Mouse (Mus musculus) stomach, postnatal 0 days (tissue): ENCODE measurements at regions not wholly inside any gene's neighbourhood (a gene's known extent, or its start where the extent isn't known, plus 50 kb on each side); places are given as distances from the start of the nearest gene placed in this dataset.

ENCODE experiments used
- ATAC-seq: fragments of 200-750 bp; cut with Nextera tagmentation; 2 replicates; pipeline ENCODE4 v1.8.0; 2017; ENCODE audit not compliant: low FRiP score, low TSS enrichment
- DNase-seq: peaks from one replicate; pipeline ENCODE4 v3.0.0-alpha.2; 2016; ENCODE audit warnings: low spot score
- H3K27ac ChIP-seq: fragments of 300-500 bp; sonication (generic); replicated peaks from 2 replicates; pipeline ENCODE4 v1.5.1; 2014; ENCODE audit warnings: mild to moderate bottlenecking, control low read depth
- H3K27me3 ChIP-seq: fragments of 300-500 bp; sonication (generic); 2 replicates; pipeline ENCODE4 v1.6.1; 2014; ENCODE audit warnings: low read length; ENCODE audit not compliant: control insufficient read depth, insufficient read depth
- H3K36me3 ChIP-seq: fragments of 300-500 bp; sonication (generic); 2 replicates; pipeline ENCODE4 v1.6.1; 2014; ENCODE audit warnings: low read length, mixed read lengths; ENCODE audit not compliant: control insufficient read depth, insufficient read depth
- H3K4me1 ChIP-seq: fragments of 300-500 bp; sonication (generic); replicated peaks from 2 replicates; pipeline ENCODE4 v1.6.1; 2014; ENCODE audit warnings: antibody characterized with exemption; ENCODE audit not compliant: control insufficient read depth, insufficient read depth
- H3K4me2 ChIP-seq: fragments of 300-500 bp; sonication (generic); replicated peaks from 2 replicates; pipeline ENCODE4 v1.6.1; 2014; ENCODE audit warnings: low read depth, mild to moderate bottlenecking, control low read depth, moderate library complexity
- H3K4me3 ChIP-seq: fragments of 300-500 bp; sonication (generic); 2 replicates; pipeline ENCODE4 v1.5.1; 2014; ENCODE audit warnings: low read depth, low read length, control low read depth
- H3K9ac ChIP-seq: fragments of 300-500 bp; sonication (generic); 2 replicates; pipeline ENCODE4 v1.6.1; 2014; ENCODE audit warnings: mild to moderate bottlenecking, low read length, control low read depth, mixed read lengths
- H3K9me3 ChIP-seq: fragments of 300-500 bp; sonication (generic); 2 replicates; pipeline ENCODE4 v1.6.1; 2016; ENCODE audit warnings: low read length; ENCODE audit not compliant: control insufficient read depth
- CTCF ChIP-seq: IDR thresholded peaks from 2 replicates; pipeline ENCODE4 v1.5.1; 2016; ENCODE audit warnings: antibody characterized with exemption, low read depth, mild to moderate bottlenecking, moderate library complexity
- EP300 ChIP-seq: optimal IDR thresholded peaks from 2 replicates; pipeline ENCODE3; 2016; ENCODE audit warnings: antibody characterized with exemption
- WGBS: fragments of 180-500 bp; shearing (Covaris S2); extraction: QIAGEN DNeasy Blood & Tissue Kit; methylation state at CpG from one replicate; pipeline ENCODE4 v1.1.7; 2014; 5-methylcytosine and 5-hydroxymethylcytosine counted together

DNA sequence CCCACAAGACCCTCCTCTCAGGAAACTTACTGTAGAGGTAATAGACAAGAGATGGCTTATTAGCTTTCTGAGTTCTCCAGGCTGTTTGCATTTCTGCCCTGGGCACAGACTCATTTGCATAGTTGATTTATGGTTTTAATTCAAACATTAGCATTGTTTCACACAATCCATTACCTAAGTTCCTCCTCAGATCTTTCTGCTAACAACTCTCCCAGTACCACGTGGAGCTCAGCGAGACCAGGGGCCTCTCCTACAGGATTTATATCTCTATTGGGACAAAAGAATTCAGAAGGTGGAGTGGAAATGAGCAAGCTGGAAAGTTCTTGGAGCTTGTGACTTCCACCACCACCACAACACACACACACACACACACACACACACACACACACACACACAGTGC lies 396.8 kb downstream of the Adra2a start:
- Histone ChIP-seq H3K36me3 (no peaks in the 10 kb centered on the region), H3K27me3 (no peaks in the 10 kb centered on the region), H3K4me3 (no peak overlapping the region), H3K9me3 (no peaks in the 10 kb centered on the region), H3K4me1 (no peaks in the 10 kb centered on the region), H3K4me2 (no peak overlapping the region), H3K27ac (no peak overlapping the region), H3K9ac (no peak overlapping the region)
- DNase-seq (peak; percentile 14), ATAC-seq (no peak)
- no peak for TF ChIP-seq EP300
- no peak for TF ChIP-seq CTCF
- 27% methylated on average over 2 of the region's 2 CpGs for WGBS

DNA sequence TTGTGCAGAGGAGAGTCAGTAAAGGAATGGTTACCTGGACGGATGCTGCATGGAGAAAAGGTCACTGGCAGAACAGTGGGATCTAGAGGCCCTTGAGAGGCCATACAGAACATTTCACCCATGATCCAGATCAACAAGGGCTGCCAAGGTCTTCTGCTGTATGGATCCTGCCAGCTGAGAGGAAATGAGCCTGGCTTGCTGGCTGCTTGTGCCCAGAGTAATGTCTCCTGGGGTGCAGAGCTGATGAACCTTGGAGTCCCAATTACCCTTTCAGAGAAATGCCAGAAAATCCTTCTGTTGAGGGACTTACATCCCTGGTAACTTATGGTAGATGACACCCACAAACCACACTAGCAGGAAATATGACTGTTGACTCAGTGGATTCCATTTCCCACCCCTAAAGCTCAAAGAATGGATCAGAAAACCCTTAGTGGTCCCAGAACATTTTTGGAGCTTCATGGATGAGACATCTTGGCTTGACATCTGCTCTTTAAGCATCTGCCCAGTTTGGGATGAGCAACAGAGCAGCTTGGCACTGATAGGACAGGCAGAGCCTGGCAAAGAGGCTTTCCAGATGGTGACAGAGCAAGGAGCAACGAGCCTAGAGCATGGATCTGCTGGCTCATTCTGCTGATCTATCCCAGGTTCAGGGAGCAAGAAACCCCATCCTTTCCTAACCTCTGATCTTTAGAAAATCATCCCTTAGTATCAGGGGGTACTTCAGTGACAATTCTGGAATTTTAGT lies 416.6 kb downstream of the Adra2a start:
- H3K9me3 ChIP-seq, result no peaks in the 10 kb centered on the region
- 56% methylated on average over 2 of the region's 2 CpGs for WGBS
- no peak overlapping the region for H3K27ac ChIP-seq
- H3K9ac ChIP-seq, result no peak overlapping the region
- no peaks in the 10 kb centered on the region for H3K36me3 ChIP-seq
- no peaks in the 10 kb centered on the region for H3K4me1 ChIP-seq
- no peak overlapping the region for H3K4me2 ChIP-seq
- H3K27me3 ChIP-seq, result no peaks in the 10 kb centered on the region
- ATAC-seq (no peak), DNase-seq (no peak)
- TF ChIP-seq CTCF (no peak), EP300 (no peak)
- no peak overlapping the region for H3K4me3 ChIP-seq

DNA sequence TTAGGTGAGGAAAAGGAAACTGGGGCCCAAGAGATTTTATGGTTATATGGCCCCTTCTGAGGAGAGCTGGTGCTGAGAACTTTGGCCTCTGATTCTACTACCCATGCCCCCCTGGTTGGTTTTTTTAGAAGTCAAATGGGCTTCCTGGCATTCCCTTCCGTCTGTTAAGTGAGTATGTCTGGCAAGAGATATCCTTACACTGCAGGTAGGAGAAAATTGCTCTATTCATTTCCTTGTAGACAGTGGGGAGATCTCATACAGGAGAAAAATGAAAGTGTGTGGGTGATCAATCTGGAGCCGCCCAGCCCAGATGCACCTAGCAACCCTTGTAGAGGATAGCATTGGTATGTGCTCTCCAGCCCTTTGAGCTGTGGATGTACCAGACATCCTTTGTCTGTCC lies 418.5 kb downstream of the Adra2a start:
- no peaks in the 10 kb centered on the region for H3K27me3 ChIP-seq
- no peaks in the 10 kb centered on the region for H3K9me3 ChIP-seq
- WGBS, result 83% methylated on average over 2 of the region's 2 CpGs
- DNase-seq (no peak), ATAC-seq (no peak)
- TF ChIP-seq CTCF, result no peak
- no peak for TF ChIP-seq EP300
- H3K4me3 ChIP-seq, result no peak overlapping the region
- no peak overlapping the region for H3K4me2 ChIP-seq
- H3K27ac ChIP-seq, result no peak overlapping the region
- no peak overlapping the region for H3K9ac ChIP-seq
- no peaks in the 10 kb centered on the region for H3K4me1 ChIP-seq
- H3K36me3 ChIP-seq, result no peaks in the 10 kb centered on the region

DNA sequence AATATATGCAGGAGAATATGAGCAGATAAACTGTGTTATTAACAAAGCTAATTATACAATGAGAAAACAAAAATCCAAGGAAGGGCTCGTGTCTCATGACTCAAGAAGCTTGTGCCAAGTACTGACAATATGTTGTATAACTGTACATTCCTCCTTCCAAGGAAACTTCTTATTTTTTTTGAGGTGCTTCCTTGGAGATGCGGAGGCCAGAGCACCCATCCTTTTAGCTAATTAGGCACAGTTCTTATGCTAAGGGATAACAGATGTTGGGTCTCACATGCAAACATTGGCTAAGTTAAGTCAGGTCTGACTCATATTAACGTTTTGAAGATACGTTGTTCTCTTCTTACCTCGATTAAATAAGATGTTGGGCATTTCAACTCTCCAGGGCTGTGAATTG lies 426.1 kb downstream of the Adra2a start:
- no peak for TF ChIP-seq EP300
- no peak for TF ChIP-seq CTCF

DNA sequence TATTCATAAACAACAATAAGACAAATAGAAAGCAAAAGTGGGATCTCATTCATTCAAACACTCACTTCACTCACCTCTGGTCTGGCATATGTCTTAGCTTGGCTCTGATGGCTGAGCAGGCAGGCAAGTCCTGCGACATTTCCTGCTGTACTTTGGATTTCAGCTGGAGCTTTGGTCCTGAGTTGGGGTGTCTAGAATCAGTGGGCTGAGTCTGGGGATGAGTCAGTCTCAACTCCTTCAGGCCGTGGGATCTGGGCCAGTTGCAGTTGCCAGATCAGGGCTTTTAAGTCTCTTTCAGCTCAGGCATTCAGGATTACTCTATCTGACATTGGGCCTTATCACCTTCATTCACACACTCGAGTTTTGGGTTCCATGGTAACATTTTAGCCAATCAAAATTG lies 454.1 kb downstream of the Adra2a start:
- no peak for TF ChIP-seq CTCF
- no peak for TF ChIP-seq EP300
- ATAC-seq (no peak), DNase-seq (no peak)
- no peaks in the 10 kb centered on the region for H3K4me1 ChIP-seq
- H3K27me3 ChIP-seq, result no peaks in the 10 kb centered on the region
- no peak overlapping the region for H3K9ac ChIP-seq
- no peak overlapping the region for H3K4me3 ChIP-seq
- no peaks in the 10 kb centered on the region for H3K9me3 ChIP-seq
- no peak overlapping the region for H3K4me2 ChIP-seq
- no peaks in the 10 kb centered on the region for H3K36me3 ChIP-seq
- no peak overlapping the region for H3K27ac ChIP-seq
- WGBS, result 47% methylated on average over 3 of the region's 3 CpGs

More for the DNA sequence above, 426.1 kb downstream of the Adra2a start:
- ATAC-seq, result no peak
- Histone ChIP-seq H3K9me3 (no peaks in the 10 kb centered on the region), H3K4me3 (no peak overlapping the region), H3K27ac (no peak overlapping the region), H3K9ac (no peak overlapping the region), H3K4me2 (no peak overlapping the region), H3K27me3 (no peaks in the 10 kb centered on the region), H3K36me3 (no peaks in the 10 kb centered on the region), H3K4me1 (no peaks in the 10 kb centered on the region)
- DNase-seq, result no peak
- WGBS, result 75% methylated on average over 5 of the region's 5 CpGs

DNA sequence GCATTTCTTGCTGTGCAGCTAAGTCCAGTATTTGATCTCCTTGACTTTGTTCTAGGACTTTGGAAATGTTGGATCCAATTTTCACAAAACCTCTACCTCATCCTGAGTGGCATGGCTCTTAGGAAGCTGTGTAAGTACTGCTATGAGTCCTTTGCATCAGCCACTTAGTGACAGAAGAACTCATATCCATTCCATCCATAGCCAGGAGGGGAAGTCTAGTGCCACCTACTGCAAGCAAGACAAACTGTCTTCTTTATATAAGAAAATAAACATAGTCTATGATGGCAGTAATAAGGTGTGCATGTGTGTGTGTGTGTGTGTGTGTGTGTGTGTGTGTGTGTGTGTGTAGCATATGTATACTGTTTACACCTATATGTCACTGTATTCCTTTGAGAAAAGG lies 489.9 kb downstream of the Adra2a start:
- Histone ChIP-seq H3K9ac (no peak overlapping the region), H3K36me3 (no peaks in the 10 kb centered on the region), H3K4me1 (no peaks in the 10 kb centered on the region), H3K4me2 (no peak overlapping the region), H3K27me3 (no peaks in the 10 kb centered on the region), H3K4me3 (no peak overlapping the region), H3K9me3 (no peaks in the 10 kb centered on the region), H3K27ac (no peak overlapping the region)
- TF ChIP-seq CTCF, result peak; percentile 73
- no peak for TF ChIP-seq EP300
- no peak for DNase-seq
- no peak for ATAC-seq
